Mouse (Mus musculus) embryonic facial prominence, embryonic 12.5 days (tissue): Measurements from ENCODE around the gene Casp7. TPM values are rescaled to one million over a fixed set of nuclear protein-coding genes. Genes with fewer than 3 reads are reported as not detected.
A peak's percentile ranks its signal among the peaks of the same experiment; 100 is the strongest.
"Not testable (repeated sequence)": the region's sequence is repeated elsewhere in the genome, so short reads cannot be mapped to it uniquely, and the experiment has no call there.

Experiments
- ATAC-seq: fragments of 200-750 bp; cut with Nextera tagmentation; 2 replicates; pipeline ENCODE4 v1.8.0; 2017; ENCODE audit not compliant: insufficient number of reproducible peaks, insufficient read depth, low FRiP score, low TSS enrichment
- H3K27ac ChIP-seq: fragments of 300-500 bp; sonication (generic); 2 replicates; pipeline ENCODE4 v1.5.1; 2016; ENCODE audit warnings: mild to moderate bottlenecking
- H3K27me3 ChIP-seq: fragments of 300-500 bp; sonication (generic); 2 replicates; pipeline ENCODE4 v1.6.1; 2016; ENCODE audit warnings: mild to moderate bottlenecking, moderate library complexity
- H3K36me3 ChIP-seq: fragments of 300-500 bp; sonication (generic); 2 replicates; pipeline ENCODE4 v1.6.1; 2016; ENCODE audit warnings: mild to moderate bottlenecking
- H3K4me1 ChIP-seq: fragments of 300-500 bp; sonication (generic); 2 replicates; pipeline ENCODE4 v1.6.1; 2016
- H3K4me2 ChIP-seq: fragments of 300-500 bp; sonication (generic); replicated peaks from 2 replicates; pipeline ENCODE4 v1.6.1; 2016; ENCODE audit warnings: mild to moderate bottlenecking, moderate library complexity
- H3K4me3 ChIP-seq: fragments of 300-500 bp; sonication (generic); 2 replicates; pipeline ENCODE4 v1.5.1; 2016; ENCODE audit warnings: mild to moderate bottlenecking
- H3K9ac ChIP-seq: fragments of 300-500 bp; sonication (generic); 2 replicates; pipeline ENCODE4 v1.6.1; 2016; ENCODE audit warnings: mild to moderate bottlenecking, moderate library complexity
- H3K9me3 ChIP-seq: fragments of 300-500 bp; sonication (generic); 2 replicates; pipeline ENCODE4 v1.6.1; 2016; ENCODE audit warnings: mild to moderate bottlenecking, moderate library complexity
- WGBS: fragments of 180-500 bp; shearing (Covaris S2); methylation state at CpG from one replicate; pipeline ENCODE4 v1.1.7; 2016; 5-methylcytosine and 5-hydroxymethylcytosine counted together
- polyA plus RNA-seq: library from polyadenylated mRNA; unstranded; fragments of >200 nt; fragmentation: Nextera tagmentation; extraction: Ambion mirVana; gene quantifications from 2 replicates; pipeline ENCODE4 v1.2.1, GENCODE M21; 2016

Casp7 gene
- polyA plus RNA-seq, 1 experiment from 2014 or later, result 32.1 TPM

- no peak overlapping the region for H3K4me2 ChIP-seq
Observed at GRCm38 (mm10) chr19:56401864-56402263, 4.9 kb downstream of the Casp7 start.

GRCm38 (mm10) chr19:56405824-56406223 lies 8.9 kb downstream of the Casp7 start:
- Histone ChIP-seq H3K4me2 (no peak overlapping the region), H3K27ac (no peak overlapping the region), H3K9ac (no peak overlapping the region), H3K9me3 (no peaks in the 10 kb centered on the region), H3K27me3 (no peaks in the 10 kb centered on the region), H3K36me3 (peaks cover 10% of the 10 kb centered on the region), H3K4me3 (no peak overlapping the region), H3K4me1 (no peaks in the 10 kb centered on the region)
- ATAC-seq, result no peak
- WGBS, result 90% methylated on average over 4 of the region's 4 CpGs

More at GRCm38 (mm10) chr19:56401864-56402263, 4.9 kb downstream of the Casp7 start:
- H3K36me3 ChIP-seq, result peaks cover 10% of the 10 kb centered on the region
- no peak overlapping the region for H3K4me3 ChIP-seq
- no peaks in the 10 kb centered on the region for H3K9me3 ChIP-seq
- no peak overlapping the region for H3K9ac ChIP-seq
- ATAC-seq, result no peak
- 73% methylated on average over 6 of the region's 6 CpGs for WGBS
- peaks cover 9% of the 10 kb centered on the region; the same call in 1 of the 2 replicates for H3K4me1 ChIP-seq
- no peaks in the 10 kb centered on the region for H3K27me3 ChIP-seq
- H3K27ac ChIP-seq, result no peak overlapping the region

GRCm38 (mm10) chr19:56406581-56406980 lies 9.7 kb downstream of the Casp7 start:
- Histone ChIP-seq H3K36me3 (peaks cover 10% of the 10 kb centered on the region), H3K4me2 (no peak overlapping the region), H3K9me3 (no peaks in the 10 kb centered on the region), H3K27me3 (no peaks in the 10 kb centered on the region), H3K27ac (no peak overlapping the region), H3K9ac (no peak overlapping the region), H3K4me3 (no peak overlapping the region), H3K4me1 (no peaks in the 10 kb centered on the region)
- 91% methylated on average over 7 of the region's 7 CpGs for WGBS
- no peak for ATAC-seq

- H3K36me3 ChIP-seq, H3K9me3 ChIP-seq, H3K27me3 ChIP-seq, H3K4me1 ChIP-seq, H3K4me3 ChIP-seq, H3K27ac ChIP-seq, H3K4me2 ChIP-seq, H3K9ac ChIP-seq, ATAC-seq: not testable (repeated sequence)
- 96% methylated on average over 4 of the region's 4 CpGs for whole genome bisulfite sequencing
Observed at GRCm38 (mm10) chr19:56409884-56410283, 13.0 kb downstream of the Casp7 start.

GRCm38 (mm10) chr19:56418404-56418803 lies 21.5 kb downstream of the Casp7 start:
- no peaks in the 10 kb centered on the region for H3K27me3 ChIP-seq
- H3K4me1 ChIP-seq, result peaks cover 7% of the 10 kb centered on the region
- no peak overlapping the region for H3K27ac ChIP-seq
- H3K4me3 ChIP-seq, result no peak overlapping the region
- H3K36me3 ChIP-seq, result no peaks in the 10 kb centered on the region
- no peak for ATAC-seq
- WGBS, result 81% methylated on average over 4 of the region's 4 CpGs
- H3K9me3 ChIP-seq, result no peaks in the 10 kb centered on the region
- H3K9ac ChIP-seq, result no peak overlapping the region
- no peak overlapping the region for H3K4me2 ChIP-seq

GRCm38 (mm10) chr19:56419452-56419851 lies 22.5 kb downstream of the Casp7 start:
- Histone ChIP-seq H3K4me1 (peaks cover 10% of the 10 kb centered on the region), H3K4me2 (no peak overlapping the region), H3K36me3 (no peaks in the 10 kb centered on the region), H3K27ac (no peak overlapping the region), H3K9me3 (no peaks in the 10 kb centered on the region), H3K9ac (peak overlapping the region; percentile 20; the same call in 1 of the 2 replicates), H3K27me3 (no peaks in the 10 kb centered on the region), H3K4me3 (no peak overlapping the region)
- no peak for ATAC-seq
- 38% methylated on average over 9 of the region's 9 CpGs for WGBS

GRCm38 (mm10) chr19:56420345-56420744 lies 23.4 kb downstream of the Casp7 start:
- Histone ChIP-seq H3K27me3 (no peaks in the 10 kb centered on the region), H3K4me2 (no peak overlapping the region), H3K9me3 (no peaks in the 10 kb centered on the region), H3K4me3 (no peak overlapping the region), H3K36me3 (no peaks in the 10 kb centered on the region), H3K9ac (no peak overlapping the region), H3K4me1 (peaks cover 10% of the 10 kb centered on the region), H3K27ac (no peak overlapping the region)
- WGBS, result 81% methylated on average over 3 of the region's 3 CpGs
- no peak for ATAC-seq

- no peak overlapping the region for H3K4me2 ChIP-seq
- H3K9me3 ChIP-seq, result no peaks in the 10 kb centered on the region
- 21% methylated on average over 14 of the region's 14 CpGs for WGBS
Observed at GRCm38 (mm10) chr19:56422476-56423338, 25.8 kb downstream of the Casp7 start.

GRCm38 (mm10) chr19:56423370-56423769 lies 26.4 kb downstream of the Casp7 start:
- H3K4me1 ChIP-seq, result peaks cover 10% of the 10 kb centered on the region
- H3K27me3 ChIP-seq, result no peaks in the 10 kb centered on the region
- no peak overlapping the region for H3K4me2 ChIP-seq
- no peak overlapping the region for H3K27ac ChIP-seq
- no peaks in the 10 kb centered on the region for H3K36me3 ChIP-seq
- WGBS, result 43% methylated on average over 12 of the region's 12 CpGs
- no peaks in the 10 kb centered on the region for H3K9me3 ChIP-seq
- ATAC-seq, result no peak
- no peak overlapping the region for H3K4me3 ChIP-seq
- H3K9ac ChIP-seq, result no peak overlapping the region

More at GRCm38 (mm10) chr19:56422476-56423338, 25.8 kb downstream of the Casp7 start:
- 0 out of 2 replicates have a peak overlapping the region, but pooled peaks have one; percentile 57 for H3K27ac ChIP-seq
- no peak overlapping the region for H3K9ac ChIP-seq
- peaks cover 10% of the 10 kb centered on the region for H3K4me1 ChIP-seq
- H3K27me3 ChIP-seq, result no peaks in the 10 kb centered on the region
- 0 out of 2 replicates have a peak, but pooled peaks have one; percentile 30 for ATAC-seq
- H3K4me3 ChIP-seq, result no peak overlapping the region
- H3K36me3 ChIP-seq, result no peaks in the 10 kb centered on the region

GRCm38 (mm10) chr19:56424606-56425395 lies 27.9 kb downstream of the Casp7 start:
- H3K4me3 ChIP-seq, result no peak overlapping the region
- H3K4me2 ChIP-seq, result no peak overlapping the region
- peaks cover 10% of the 10 kb centered on the region for H3K4me1 ChIP-seq
- no peaks in the 10 kb centered on the region for H3K9me3 ChIP-seq
- no peaks in the 10 kb centered on the region for H3K27me3 ChIP-seq
- no peaks in the 10 kb centered on the region for H3K36me3 ChIP-seq
- no peak for ATAC-seq
- H3K9ac ChIP-seq, result no peak overlapping the region
- 77% methylated on average over 17 of the region's 17 CpGs for WGBS
- H3K27ac ChIP-seq, result no peak overlapping the region

GRCm38 (mm10) chr19:56425492-56425891 lies 28.6 kb downstream of the Casp7 start:
- Histone ChIP-seq H3K9me3 (no peaks in the 10 kb centered on the region), H3K4me1 (peaks cover 10% of the 10 kb centered on the region), H3K27me3 (no peaks in the 10 kb centered on the region), H3K4me3 (no peak overlapping the region), H3K9ac (no peak overlapping the region), H3K36me3 (no peaks in the 10 kb centered on the region), H3K4me2 (no peak overlapping the region), H3K27ac (no peak overlapping the region)
- ATAC-seq, result no peak
- 72% methylated on average over 9 of the region's 9 CpGs for WGBS
